Mouse (Mus musculus) left cerebral cortex, adult 8-10 months (tissue): ENCODE measurements around the gene Serpina1b. TPM values are rescaled to one million over a fixed set of nuclear protein-coding genes. Genes with fewer than 3 reads are reported as not detected.
"Not testable (repeated sequence)": the region's sequence is repeated elsewhere in the genome, so short reads cannot be mapped to it uniquely, and the experiment has no call there.

Experiments
- DNase-seq, 2 experiments: peaks; one replicate each; pipeline ENCODE4 v3.0.0; 2022; ENCODE audit warnings: low spot score in 2 of 2
- total RNA-seq, 4 experiments: library from RNA; stranded (reverse); gene quantifications; 2 replicates each; pipeline ENCODE4 v1.2.4; 2022

Gene Serpina1b
- not detected for total RNA-seq

DNA sequence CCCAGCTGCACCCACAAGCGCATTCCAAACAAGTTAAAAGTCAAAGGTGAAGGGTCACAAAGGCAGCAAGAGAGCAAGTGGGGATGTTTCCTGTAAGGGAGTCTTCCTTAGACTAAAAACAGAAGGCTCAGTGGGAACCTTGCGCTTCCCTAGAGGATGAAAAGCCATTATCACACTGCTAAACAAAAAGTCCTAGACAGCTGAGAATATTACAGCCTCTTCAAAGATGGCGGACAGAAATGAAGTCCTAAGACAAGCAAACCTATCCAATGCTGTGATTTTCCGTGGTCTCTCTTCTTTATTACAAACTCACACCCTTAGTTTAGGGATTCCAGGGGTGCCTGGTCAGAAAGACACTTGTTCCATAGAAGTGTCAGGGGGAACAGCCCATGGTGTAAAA is at the start of gene Serpina1b:
Serpina1b (minus strand) TSS at position 101 of the 400 bp plus-strand sequence.
- DNase-seq = not testable (repeated sequence)

DNA sequence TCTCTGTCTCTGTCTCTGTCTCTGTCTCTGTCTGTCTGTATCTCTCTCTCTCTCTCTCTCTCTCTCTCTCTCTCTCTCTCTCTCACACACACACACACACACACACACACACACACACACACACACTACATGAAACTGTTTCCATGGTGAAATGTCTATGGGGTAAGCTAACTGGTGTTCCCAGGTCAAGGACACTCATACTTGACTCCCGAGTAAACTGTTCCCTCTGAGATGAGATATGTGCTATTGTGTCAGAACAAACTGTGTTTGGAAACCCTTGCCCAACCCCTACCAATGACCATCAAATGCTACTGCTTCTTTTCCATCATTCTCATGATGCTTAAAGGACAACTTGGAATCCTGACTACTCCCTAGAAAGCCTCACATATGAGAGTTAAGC is 36.7 kb upstream of the Serpina1b start:
- not testable (repeated sequence) for DNase-seq

DNA sequence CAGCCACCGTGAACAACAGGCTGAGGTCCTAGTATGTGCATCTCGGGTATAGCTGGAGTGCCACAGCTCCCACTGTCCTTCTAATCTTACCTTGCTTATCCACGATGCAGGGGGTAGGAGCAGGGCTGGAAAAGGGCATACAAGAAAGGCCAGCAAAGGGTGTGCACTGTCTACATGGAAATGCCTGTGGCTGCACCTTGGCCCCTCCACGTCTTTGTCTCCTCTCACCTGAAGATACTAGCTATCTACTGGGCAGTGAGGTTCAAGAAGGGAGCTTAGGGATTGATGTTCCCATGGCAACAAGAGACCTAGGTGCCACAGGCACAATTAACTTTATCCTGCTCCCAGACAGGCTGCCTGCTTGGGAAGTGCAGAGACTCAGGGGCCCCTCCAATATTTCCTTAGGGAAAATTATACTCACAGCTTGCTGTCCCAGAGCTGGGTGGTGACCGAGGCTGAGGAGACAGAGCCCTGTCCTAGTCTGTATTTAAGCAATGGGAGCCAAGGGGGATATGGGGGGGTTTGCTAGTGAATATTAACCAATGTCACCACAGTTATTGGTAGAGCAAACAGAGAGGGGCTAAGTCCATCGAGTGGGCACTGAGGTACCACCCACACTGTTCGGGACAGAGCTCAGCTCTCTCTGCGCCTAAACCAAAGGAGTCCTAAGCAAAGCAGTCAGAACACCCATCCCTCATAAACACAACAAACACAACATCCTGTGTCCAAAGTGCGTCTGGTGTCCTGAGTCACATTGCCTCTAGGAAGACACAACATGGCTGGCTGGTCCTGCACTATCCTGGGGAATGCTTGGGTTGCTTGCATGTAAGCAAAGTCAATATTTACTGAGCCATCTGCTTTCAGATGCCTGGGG is 33.2 kb upstream of the Serpina1b start, which contains the start of gene Serpina1a:
Serpina1a (minus strand) TSS at position 462 of the 874 bp plus-strand sequence.
- DNase-seq = not testable (repeated sequence)

DNA sequence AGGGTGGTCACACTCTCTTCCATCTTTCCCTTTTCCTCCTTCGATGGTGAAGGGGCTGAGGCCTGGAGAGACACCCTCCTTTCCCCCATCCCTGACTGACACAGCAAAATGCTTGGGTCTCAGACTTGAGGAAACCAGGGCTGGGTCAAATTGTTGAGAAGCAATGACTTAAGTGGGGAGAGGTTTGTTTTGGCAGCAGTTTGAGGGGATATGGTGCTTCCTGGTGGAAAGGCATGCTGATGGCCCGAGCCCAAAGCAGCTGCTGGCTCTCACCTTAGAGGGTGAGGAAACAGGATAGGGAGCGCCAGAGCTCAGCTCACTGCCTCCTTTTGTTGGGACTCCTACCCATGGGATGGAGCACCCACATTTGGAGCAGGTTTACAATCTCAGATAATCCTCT is 30.8 kb upstream of the Serpina1b start:
- no peak for DNase-seq

DNA sequence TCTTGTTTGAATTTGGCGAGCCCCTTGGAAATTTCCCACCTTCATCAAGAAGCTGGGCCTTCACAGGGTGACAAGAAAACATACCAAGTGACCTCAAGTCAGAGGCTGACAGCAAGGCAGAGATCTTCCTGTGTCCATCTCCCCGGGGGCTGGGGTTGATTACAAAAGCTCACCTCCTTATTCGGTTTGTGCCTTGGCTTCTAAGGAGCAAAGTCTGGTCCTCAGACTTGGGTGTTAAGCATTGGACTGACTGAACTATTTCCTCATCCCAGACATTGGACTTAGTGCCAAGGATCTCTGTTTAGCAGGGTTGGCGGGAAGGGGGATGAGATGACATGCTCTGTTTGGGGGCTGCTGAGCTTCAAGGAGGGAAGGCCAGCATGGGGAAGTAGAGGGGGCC is 30.4 kb upstream of the Serpina1b start:
- not testable (repeated sequence) for DNase-seq

DNA sequence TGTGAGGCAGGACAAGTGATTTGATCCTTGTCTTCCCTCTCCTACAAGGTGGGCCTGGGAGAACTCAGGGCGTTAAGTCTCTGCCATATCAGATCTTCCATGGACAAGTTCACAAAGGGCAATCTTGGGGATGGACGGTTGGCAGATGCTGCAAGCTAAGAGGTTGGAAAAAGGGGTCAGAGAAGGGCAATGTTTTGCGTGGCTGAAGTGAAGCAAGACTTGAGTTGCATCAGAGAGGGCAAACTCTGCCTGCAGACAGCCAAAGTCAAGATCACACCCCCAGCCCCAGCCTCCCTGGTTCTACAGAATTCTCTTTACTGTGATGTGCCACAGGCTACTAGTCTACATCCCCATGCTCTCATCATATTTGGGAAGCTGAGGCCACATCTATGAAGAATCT is 29.4 kb upstream of the Serpina1b start:
- not testable (repeated sequence) for DNase-seq

DNA sequence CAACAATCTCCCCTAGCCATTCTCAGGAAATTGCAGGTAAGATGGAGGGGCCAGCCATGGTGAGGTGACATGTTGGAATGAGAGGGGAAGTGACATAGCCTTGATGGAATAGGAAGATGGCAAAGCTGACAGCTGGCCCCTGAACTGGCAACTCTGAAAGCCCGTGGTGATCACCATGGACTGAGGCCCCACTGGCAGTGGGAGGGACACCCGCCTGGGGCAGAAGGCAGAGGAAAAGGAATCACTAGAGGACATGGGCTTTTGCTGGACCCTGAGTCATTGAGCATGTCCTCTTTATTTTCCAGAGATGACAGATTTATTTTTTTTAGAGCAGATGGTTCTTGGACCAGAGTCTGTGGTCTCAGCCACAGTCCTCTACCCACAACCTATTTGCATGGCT is 22.9 kb upstream of the Serpina1b start:
- not testable (repeated sequence) for DNase-seq

GRCm38 (mm10) chr12:103827661-103828372 is 2.4 kb downstream of the Serpina1b start:
- DNase-seq = not testable (repeated sequence)

- DNase-seq = not testable (repeated sequence)
These were observed 6.3 kb downstream of the Serpina1b start for GRCm38 (mm10) chr12:103823826-103824225.

- not testable (repeated sequence) for DNase-seq
These were observed 56.8 kb downstream of the Serpina1b start, which contains the start of gene Serpina1d for GRCm38 (mm10) chr12:103773246-103773851. Serpina1d (minus strand) TSS chr12:103773592.

GRCm38 (mm10) chr12:103770597-103770996 is 59.6 kb downstream of the Serpina1b start:
- DNase-seq = not testable (repeated sequence)

DNA sequence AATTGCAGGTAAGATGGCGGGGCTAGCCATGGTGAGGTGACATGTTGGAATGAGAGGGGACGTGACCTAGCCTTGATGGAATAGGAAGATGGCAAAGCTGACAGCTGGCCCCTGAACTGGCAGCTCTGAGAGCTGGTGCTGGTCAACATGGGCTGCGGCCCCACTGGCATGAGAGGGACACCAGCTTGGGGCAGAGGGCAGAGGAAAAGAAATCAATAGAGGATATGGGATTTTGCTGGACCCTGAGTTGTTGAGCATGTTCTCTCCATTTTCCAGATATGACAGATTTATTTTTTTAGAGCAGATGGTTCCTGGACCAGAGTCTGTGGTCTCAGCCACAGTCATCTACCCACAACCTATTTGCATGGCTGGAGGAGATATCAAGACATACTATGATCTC is 67.1 kb downstream of the Serpina1b start:
- not testable (repeated sequence) for DNase-seq

DNA sequence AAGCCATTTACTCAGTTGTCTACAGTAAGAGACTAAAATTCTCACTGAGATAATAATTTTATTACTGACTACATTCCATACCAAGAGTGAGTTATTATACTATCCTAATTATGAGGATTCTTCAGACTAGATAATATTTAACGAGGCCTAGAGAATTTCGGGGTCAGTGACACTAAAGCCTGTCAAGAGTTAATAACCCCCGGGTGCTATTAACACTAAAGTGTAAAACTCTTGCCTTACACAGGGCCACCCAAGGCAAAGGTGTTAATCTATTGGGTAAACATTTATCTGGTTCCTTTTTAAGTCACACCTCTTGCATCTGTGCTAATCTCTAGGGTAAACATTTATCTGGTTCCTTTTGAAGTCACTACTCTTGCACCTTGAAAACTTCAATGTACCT is 69.9 kb downstream of the Serpina1b start:
- DNase-seq = not testable (repeated sequence)

- not testable (repeated sequence) for DNase-seq
These were observed 84.2 kb downstream of the Serpina1b start for GRCm38 (mm10) chr12:103745957-103746356.

GRCm38 (mm10) chr12:103737791-103738580 is 92.2 kb downstream of the Serpina1b start:
- DNase-seq = not testable (repeated sequence)

DNA sequence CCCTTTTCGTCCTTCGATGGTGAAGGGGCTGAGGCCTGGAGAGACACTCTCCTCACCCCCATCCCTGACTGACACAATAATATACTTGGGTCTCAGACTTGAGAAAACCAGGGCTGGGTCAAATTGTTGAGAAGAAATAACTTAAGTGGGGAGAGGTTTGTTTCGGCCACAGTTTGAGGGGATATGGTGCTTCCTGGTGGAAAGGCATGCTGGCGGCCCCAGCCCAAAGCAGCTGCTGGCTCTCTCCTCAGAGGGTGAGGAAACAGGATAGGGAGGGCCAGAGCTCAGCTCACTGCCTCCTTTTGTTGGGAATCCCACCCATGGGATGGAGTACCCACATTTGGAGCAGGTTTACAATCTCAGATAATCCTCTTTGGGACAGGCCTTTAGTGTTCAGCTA is 94.6 kb downstream of the Serpina1b start:
- DNase-seq = not testable (repeated sequence)

DNA sequence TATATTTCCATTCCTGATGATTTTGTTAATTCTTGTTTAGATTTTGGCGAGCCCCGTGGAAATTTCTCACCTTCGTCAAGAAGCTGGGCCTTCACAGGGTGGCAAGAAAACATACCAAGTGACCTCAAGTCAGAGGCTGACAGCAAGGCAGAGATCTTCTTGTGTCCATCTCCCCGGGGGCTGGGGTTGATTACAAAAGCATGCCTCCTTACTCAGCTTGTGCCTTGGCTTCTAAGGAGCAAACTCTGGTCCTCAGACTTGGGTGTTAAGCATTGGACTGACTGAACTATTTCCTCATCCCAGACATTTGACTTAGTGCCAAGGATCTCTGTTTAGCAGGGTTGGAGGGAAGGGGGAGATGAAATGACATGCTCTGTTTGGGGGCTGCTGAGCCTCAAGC is 95.1 kb downstream of the Serpina1b start:
- not testable (repeated sequence) for DNase-seq

GRCm38 (mm10) chr12:103711537-103711936 is 118.6 kb downstream of the Serpina1b start:
- DNase-seq = no peak

- DNase-seq = no peak
These were observed 119.8 kb downstream of the Serpina1b start for GRCm38 (mm10) chr12:103710405-103710804.

DNA sequence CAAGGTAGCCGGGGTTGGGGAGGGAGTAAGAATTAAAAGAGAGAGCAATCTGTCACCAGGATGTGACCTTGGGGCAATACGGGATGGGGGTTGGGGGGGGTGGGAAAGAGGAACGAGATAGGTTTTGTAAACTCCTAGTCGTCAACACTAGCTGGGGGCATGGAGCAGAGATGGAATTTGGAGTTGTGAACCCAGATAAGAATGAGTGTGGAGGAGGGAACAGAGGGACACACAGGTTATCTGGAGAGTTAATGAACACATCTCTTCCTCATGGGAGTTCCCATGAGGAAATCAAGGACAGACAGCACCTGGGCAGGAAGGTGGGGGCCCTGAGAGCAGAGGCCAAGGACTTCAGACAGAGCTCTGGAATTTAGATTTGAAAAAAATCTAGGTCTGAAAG is 124.1 kb downstream of the Serpina1b start:
- no peak for DNase-seq

DNA sequence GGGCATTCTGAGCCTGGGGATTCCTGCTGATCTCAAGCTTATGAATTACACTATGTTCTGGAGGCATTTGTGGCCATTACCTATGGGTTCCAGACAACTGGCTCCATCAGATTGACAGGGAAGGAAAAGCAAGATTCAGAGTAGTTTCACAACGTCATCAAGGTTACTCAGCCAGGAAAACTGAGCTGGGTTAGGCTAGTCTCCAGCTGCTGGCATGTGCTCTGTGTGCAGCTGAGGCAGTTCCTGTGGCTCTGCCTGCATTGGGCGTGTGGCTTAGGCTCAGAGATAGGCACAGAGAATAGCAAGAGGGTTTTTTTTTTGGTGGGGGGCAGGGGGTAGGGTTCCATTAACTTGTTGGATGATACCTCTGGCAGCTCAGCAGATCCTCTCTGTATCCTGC is 124.6 kb downstream of the Serpina1b start:
- no peak for DNase-seq
